Mouse (Mus musculus): ENCODE measurements at regions not wholly inside any gene's neighbourhood (a gene's known extent, or its start where the extent isn't known, plus 50 kb on each side); places are given as distances from the start of the nearest gene placed in this dataset.

DNA sequence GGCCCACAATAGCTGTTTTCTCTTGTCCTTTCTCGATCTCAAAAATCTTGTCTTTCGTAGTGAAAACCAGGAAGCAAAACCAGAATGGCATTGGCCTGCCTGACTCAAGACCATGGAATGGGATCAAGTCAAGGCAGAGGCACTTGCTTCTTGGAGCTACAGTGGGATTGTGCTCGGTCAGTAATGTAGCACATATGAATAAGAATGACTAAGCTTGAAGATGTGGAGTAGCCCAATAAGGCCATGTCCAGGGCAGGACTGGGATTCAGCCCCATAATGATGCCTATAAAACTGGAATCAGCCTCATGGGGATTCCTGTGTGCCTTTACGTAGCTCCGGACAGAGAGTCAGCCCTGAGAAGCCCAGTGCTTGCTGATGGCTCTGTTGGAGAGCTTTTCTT, 347.2 kb upstream of the Ubash3b start:
- no peak for DNase-seq (ENCODE audit: low spot score in 2 of 2)

DNA sequence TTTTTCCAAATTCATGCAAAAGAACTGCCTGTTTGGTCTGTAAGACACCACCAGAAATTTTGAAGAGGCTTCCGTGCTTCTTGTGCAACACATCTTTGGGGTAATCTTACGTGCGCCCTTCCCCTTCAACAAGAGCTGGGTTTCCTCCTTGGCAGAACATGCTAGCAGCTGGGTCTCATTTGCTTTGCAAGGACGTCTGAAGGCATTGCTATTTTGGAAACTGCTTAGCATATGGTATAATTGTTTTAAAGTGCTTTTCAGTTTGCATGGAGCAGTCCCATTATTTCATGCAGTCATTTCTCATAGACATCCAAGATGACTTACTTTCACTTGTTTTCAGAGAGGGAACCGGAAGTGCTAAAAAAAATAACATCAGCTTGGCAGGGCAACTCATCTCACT, 336.8 kb upstream of the Ubash3b start:
- DNase-seq (ENCODE audit: low spot score in 2 of 2), result no peak

DNA sequence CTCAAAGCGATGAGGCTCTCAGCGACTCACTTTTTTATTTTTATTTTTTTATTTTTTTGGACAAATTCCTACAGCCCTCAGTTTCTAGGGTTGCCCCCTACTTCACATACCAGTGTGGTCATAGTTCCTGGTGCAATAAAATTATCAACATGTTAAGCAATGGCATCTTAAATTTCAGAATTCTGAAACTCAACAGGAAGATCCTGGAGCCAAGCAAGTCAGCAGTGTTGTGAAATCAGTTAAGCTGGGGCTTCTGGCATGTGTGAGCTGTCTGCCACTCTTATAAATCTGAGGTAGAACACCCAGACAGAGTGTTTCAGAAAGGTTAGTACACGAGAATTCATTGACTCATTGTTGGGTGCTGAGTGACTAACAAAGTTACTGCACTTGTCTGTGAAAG, 328.6 kb upstream of the Ubash3b start:
- no peak for DNase-seq (ENCODE audit: low spot score in 2 of 2)

DNA sequence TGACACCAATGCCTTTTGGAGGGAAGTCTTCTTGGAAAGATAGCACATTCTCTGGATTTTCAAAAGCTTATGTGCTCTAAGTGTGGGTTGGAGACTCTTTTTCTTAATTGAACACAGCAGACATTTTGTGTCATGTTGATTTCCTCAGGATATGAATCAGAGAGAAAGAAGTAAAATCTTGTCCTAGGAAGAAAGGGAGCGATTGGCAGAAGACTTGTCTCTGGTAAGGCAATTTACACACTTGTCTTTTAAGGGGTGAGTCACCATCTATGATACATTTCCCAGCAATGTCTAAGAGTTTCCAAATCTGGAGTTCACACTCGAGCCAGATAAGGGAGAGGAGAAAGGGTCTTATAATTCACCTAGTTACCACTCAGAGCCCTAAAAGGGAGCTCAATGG, 326.5 kb upstream of the Ubash3b start:
- no peak for DNase-seq (ENCODE audit: low spot score in 2 of 2)

DNA sequence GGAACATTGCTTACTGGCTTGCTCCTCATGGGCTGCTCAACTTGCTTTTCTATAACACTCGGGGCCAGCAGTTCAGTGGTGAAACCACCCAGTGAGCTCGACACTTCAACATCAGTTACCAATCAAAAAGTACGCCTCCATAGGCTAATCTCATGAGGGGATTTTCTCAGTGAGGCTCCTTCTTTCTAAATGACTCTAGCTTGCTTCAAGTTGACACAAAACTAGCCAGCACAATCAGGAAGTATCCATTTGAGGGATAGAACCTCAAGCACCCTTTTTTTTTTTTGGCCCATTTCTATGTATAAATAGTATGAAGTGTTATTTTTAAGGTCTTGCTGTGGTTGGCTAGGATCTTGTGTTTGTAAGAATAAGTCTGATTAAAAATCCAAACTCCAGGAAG, 321.7 kb upstream of the Ubash3b start:
- DNase-seq (ENCODE audit: low spot score in 2 of 2), result no peak

DNA sequence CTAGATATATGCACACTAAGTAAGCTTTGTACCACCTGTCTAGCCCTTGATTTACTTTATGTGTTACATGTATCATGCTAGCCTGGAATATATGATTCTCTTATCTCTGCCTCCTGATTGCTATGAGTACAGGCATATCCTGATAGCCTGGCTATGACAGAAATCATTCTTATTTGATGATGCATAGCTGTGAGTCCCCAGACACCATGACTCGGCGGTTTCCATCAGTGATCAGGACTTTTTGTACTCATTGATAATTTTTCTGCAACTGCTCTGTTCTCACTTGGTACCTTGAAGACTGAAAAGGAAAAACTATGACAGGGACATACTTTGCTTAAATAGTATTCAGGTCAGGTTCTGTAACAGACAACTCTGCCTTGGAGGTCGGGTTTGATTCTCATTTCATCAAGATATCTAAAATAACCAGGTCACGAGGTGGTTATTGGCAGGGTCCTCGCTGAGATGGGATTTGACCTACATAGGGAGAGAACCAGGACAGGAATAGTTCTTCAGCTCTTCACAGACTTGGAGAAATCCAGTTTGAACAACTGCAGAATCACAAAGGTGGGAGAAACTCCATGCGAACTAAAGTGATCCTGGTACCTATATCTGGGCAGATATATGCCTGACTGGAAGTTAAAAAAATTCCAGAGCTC, 320.2 kb upstream of the Ubash3b start:
- DNase-seq (ENCODE audit: low spot score in 2 of 2), result no peak

DNA sequence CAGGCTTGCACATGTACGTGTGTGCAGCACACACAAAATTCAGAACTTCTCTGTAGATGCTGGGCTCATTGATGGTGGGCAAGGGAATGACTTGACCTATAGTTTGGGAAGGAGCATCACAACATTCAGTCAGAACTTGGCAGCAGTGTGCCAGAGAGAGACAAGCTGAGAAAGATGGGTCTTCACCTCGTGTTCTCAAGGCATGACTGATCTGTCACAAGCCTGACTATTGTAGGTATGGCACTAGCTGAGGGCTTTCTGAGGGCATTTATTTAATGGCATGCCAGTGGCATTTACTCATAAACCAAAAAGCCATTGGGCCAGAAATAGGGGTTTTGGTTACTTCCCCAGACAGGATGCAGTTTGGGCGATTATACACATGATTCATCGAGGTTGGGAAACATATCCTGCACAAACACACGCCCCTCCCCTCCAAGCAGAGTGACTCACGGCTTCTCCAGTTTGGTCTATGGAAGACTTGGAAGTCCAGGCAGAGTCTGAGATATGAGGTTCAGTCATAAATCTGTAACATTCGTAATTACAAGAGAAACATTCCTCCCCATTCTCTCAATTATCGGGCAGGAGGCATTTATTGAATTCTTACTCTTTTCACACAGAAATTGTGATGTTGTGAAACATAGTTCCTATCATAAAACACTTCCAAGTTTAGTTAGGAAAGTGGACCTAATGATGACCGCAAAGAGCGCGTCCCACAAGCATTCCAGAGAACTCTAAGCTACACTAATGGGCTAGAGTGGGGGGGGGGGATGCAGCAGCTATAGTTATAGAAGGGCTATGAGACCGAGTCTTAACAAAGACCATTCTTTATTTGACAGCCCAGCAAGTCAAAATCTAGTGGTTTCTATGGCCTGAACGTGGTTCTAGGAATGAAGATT, 318.6 kb upstream of the Ubash3b start:
- DNase-seq (ENCODE audit: low spot score in 2 of 2), result peak; percentile 38 to 67

DNA sequence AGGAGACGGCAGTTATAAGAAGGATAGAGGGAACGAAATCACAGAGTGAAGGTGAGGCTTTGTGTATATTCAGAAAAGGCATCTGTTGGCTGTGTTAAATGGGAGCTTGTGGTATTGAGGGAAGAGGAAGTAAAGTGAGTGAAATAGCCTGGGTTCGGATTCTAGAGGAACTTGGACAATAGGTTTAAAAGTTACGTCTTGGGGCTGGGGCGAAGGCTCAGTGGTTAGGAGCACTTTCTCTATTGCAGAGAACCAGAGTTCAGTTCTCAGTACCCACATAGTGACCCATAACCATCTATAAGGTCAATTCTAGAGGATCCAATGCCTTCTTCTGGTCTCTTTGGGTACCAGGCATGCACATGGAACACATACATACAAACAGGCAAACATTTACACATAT, 317.6 kb upstream of the Ubash3b start:
- no peak for DNase-seq (ENCODE audit: low spot score in 2 of 2)

DNA sequence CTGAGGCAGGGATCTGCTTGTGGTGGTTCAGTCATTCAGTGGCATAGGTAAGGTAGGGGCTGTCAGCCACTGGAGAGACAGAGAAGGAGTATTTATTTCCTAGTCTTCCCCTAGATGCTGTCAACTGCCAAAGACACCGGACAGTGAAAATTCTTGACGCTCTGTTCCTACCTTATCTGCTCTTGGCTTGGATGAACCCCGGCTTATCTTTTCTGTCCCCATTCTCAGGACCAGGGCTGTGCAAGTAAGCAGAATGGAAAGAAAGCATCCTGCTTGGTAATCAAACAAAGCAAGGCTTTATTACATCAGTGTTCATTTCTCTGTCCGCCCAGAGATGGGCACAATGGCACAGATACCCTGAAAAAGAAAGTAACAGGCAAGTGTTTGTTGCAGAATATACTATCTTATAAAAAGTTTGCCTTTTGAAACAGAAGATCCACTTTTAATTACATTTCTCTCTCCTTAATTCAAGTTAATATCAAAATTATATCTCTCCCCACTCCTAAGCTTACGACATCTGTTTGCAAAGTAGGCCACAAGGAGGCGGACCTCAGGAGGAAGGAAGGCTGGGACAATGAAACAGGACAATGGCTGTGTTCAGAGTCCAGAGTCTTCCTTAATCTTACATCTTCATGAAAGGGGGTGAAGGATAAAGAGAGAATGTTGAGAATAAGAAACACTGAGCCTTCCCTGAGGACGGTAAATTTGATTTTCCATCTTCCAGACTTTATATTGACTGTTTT, 316.8 kb upstream of the Ubash3b start:
- no peak for DNase-seq (ENCODE audit: low spot score in 2 of 2)

DNA sequence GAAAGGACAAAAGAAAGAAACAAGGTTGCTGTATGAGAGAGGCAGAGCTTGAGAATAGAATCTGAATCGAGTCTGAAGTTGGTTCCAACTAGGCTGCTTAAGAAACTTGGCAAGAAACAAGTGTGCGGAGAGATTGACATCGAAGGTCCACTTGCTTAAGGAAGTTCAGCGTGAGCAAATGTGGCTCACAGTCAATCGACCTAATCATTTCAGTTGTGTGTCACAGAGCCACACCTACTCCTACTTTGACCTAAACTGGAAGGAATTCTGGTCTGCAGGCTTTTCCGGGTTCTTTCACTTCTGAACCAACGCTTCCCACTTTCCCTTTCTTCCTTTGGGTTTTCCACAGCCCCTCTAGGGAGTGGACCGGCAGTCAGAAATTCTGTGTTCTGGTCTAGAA, 313.8 kb upstream of the Ubash3b start:
- no peak for DNase-seq (ENCODE audit: low spot score in 2 of 2)

DNA sequence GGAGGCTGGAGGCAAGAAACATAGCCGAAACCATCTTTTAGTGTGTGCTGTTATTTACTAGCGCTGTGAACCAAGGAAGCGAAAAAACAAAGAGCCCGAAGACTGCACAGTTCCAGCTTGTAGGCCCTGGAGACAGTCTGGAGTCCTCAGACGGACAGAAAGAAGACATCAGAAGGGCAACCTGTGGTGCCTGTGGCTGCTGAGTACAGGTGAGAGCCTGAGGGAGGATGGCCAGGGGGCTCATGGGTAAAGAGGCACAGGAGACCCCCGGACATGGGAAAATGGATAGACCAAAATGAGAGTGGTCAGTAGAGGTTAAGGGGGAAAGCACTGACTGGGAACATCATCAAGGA, 313.4 kb upstream of the Ubash3b start:
- DNase-seq (ENCODE audit: low spot score in 2 of 2), result no peak

DNA sequence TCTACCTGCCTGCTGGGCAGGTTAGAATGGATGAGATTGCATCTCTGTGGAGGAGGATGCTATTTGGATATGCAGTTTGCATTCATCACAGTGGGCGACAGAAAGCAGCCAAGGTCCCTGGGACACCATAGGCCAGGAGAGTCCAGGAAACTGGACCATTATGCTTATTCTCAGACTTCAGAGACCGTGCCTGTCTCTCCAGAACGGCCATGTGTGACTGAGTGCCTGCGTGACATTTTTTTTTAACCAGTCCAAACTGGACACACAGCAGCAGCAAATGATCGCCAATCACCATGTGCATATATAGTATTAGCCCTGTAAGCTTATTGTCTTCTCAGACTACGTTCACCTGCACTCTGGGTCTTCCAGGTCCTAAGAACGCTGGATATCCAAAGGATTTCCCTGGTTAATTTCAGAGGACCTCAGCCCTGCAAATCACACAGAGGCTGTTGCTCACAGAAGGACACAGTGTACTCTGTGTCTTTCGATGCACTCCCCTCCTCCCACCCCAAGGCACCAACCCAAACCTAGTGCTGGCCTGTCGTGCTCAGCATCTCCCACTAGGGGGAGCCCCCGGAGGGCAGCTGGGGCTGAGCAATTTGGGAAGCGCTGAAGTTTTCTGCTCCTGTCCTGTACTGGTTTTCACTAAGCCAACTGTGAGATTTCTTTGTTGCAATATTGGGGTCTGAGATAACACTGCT, 312.9 kb upstream of the Ubash3b start:
- DNase-seq (ENCODE audit: low spot score in 2 of 2), result peak; percentile 83 to 90

DNA sequence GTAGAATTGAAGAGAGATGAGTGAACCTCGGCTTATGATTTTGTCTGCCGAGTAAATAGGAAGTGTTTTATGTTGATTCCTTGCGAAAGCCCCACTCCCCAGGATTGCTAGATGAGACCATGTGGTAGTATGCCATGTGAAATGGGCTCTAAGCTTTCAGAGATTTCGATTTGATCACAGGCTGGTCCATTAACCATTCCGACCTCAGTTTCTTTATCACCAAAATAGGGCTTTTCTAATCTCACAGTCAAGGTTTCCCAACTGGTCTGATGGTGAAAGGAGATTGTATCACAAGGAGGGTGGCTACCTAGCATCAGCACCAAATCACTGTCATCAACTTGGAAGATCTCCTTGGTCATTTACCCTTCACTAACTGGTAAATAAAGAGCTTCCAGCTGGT, 312.0 kb upstream of the Ubash3b start:
- no peak for DNase-seq (ENCODE audit: low spot score in 2 of 2)

DNA sequence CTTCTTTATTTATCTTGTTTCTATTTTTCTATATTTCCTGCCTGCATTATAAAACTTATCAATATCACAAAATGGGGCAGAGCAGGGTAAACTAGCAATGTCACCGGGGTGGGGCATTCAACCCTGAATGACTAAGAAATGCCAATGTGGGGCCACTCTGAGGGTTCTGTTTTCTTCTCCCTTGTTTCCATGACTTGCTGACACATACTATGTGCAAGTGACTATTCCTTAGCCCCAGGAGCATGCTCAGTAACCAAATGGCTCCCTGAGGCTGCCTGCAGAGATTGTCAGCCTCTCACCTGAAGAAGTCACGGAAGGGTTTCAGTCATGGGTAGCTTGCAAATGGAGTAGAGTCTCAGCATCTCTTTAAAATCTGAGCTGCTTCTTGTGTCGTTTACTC, 309.8 kb upstream of the Ubash3b start:
- DNase-seq (ENCODE audit: low spot score in 2 of 2), result no peak

DNA sequence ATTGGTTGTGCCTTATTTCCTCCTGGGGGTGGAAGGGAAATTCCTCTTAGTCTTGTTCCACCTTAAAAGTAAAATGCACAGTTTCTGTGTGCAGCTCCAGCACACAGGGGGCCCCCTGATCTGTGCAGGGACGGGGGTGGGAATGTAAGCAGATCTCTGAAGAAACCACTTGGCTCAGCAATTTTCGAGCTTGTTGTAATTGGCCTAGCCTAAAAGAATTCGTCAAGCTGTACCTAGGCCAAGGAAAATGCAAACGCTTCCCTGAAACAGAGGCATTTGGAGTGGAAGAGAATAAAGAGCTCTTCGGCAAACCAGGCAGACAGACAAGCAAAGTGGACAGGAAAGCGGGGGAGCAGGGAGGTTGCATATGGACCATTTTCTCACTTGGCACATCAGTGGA, 308.5 kb upstream of the Ubash3b start:
- DNase-seq (ENCODE audit: low spot score in 2 of 2), result no peak

DNA sequence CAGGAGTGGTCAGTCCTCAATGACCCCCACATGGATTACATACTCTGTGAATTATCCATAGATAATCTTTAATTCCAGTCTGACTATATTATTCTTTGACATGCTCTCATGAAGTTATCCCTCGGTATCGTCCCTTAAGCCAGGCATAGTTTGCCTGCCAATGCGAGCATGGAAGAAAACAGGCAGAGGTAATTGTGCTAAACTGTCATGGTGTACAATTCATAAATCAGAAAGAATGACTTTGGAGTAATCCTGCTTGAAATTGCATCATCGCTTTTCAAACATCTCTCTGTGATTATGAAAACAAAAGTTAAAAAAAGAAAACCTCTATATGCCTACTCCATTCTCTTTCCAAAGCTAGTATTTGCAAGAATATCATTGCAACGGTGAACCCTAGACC, 307.9 kb upstream of the Ubash3b start:
- no peak for DNase-seq (ENCODE audit: low spot score in 2 of 2)

DNA sequence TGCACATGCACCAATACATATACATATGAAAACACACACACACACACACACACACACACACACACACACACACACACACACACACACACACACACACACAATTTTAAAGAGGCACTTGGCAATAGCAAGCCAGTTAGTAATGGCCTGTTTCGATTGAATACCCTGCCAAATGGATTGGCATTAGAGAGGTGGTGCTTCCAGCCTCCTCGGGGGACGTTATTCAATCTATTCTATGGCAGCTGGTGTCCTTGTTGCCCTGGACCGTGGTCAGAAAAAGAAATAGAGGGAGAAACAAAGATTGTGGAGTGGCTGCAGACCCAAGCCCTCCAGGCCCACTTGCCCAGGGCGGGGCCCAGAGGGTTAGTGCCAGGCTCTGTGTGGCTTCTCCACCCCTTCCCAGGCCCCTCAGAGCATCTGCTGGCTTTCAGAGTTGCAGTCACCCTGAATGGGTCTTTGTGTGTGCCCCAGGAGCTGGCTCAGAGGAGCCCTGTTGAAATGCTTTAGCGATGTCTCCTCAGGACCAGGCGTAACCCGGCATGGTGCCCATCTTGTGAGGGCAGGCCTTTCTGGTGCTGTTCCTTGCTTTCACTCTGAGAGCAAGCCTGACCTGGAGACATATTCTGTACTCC, 302.7 kb upstream of the Ubash3b start:
- DNase-seq (ENCODE audit: low spot score in 2 of 2), result no peak

DNA sequence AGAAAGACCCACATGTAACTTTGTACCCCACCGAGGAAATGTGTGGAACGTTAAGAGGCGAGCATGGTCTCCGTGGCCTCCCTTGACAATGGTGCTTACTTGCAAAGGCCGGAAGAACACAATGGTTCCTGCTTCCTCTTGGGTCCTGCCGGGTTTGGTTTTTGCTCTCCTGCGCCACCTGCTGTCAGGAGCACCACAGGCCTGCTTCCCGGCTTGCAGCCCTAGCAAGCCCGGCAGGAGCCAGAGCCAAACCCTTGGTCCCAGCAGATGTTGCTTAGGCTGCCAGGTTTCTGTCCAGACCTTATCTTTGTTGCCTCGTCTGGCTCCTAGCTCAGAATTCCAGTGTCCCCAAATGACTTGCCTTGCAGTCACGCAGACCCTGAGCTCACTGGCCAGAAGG, 300.2 kb upstream of the Ubash3b start:
- DNase-seq (ENCODE audit: low spot score in 2 of 2), result peak; percentile 79 to 89

DNA sequence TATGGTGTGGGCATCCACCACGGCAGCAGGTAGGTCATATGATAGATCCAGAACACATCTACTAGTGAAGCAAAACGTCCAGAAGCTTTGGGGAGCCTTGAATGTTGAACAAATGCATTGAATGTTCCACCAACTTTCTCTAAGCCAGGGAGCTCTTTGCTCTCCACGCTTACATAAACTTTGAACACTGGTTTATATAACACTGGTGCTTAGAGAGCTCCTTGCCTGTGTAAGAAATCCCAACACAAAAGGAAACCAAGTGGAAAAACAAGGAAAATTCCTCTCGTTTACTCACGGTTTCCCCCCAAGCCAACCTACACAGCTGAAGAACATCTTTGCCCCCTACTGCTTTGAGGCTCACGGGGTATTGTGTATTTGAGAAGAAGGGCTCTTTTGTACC, 299.2 kb upstream of the Ubash3b start:
- no peak for DNase-seq (ENCODE audit: low spot score in 2 of 2)

DNA sequence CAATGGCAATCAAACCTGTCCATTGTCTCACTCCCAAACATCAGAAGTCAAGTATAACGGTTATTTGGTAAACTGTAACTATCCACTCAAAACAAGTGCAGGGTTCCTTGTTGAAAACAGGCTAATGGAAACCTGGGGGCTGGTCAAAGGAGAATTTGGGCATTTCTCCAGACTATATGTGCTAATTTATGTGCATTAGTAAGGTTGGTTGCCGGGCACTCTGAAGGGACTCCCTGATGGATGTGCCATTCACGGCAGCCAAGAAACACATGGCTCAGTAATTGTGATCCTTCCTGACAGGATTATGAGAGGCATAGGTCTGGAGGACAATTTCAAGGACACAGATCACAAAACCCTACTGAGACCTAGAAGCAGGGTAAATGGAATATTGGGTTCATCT, 295.5 kb upstream of the Ubash3b start:
- DNase-seq (ENCODE audit: low spot score in 2 of 2), result no peak

DNA sequence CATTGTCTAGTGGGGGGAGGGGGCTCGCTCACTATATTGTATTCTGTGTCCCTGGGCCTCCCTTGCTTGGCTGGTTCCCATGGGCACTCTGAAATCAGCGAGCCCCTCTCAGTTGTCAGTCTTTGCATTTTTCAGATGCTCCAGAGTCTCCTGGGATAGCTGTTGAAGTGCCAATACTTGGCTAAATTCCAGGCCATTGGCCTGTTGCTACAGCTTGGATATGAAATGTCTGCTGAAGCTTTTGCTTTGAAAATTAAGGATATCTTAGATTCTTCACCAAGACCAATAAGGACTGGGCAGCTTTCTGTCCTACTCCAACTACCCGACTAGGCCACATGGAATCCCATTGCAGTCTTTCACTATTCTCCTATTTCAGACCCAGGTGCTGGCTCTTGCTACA, 290.2 kb upstream of the Ubash3b start:
- no peak for DNase-seq (ENCODE audit: low spot score in 2 of 2)

DNA sequence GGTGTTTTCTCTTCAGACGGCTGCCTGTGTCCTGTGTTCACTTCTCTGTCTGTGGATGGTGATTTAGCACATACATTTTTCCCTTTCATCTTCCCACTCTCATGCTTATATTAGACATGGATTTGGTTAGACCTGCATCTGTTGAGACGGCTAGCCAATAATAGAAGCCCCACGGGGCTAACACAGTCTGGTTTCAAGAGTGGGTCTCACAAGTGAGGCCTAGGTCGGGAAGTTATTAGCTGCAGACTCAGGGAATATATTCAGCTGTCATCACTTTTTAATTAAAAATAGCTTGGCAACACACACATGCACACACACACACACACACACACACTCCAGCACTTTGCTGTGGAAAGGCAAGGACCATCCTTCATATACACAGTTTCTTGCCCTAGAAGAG, 287.7 kb upstream of the Ubash3b start:
- no peak for DNase-seq (ENCODE audit: low spot score in 2 of 2)

All from urinary bladder, postnatal 36 days (tissue).